Mouse (Mus musculus) erythroblast, embryonic 14.5 days (primary cell): ENCODE data around the gene Ccdc43.

Experiments used
- GATA1 ChIP-seq: IDR thresholded peaks from 2 replicates; pipeline ENCODE4 v1.6.1; 2012; ENCODE audit warnings: low read length, inconsistent platforms, mixed read lengths
- TAL1 ChIP-seq: IDR thresholded peaks from 3 replicates; pipeline ENCODE4 v1.6.1; 2012; ENCODE audit warnings: low read length, inconsistent platforms, mixed read lengths

GRCm38 (mm10) chr11:102636887-102637286 lies 60.7 kb downstream of the Ccdc43 start:
- TF ChIP-seq GATA1 (no peak), TAL1 (no peak)
